12 mouse cellular contexts compared by ENCODE assay signal in the genomic region with DNA sequence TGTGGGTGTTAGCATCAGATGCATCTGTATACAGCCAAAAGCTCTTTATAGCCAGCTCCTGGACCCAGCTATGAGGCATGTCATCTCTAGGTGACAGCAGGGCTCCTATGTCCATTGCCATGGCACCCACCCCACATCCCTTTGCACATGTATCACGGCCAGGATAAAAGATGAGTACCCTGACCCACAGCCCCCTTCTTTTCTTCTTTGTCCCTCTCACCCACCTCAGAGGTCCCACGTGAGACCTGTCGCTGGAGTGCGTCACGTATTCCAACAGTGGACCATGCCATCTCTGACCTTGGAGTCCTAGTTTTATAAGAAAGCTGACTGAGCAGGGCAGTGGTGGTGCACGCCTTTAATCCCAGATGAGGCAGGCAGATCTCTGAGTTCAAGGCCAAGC.
"Had no signal": no experiment of that assay in that cellular context is flagged by ENCODE, and none has a peak within 500 bp of the region (broad histone marks: within the 10 kb centered on the region; RNA-seq: fewer than 3 reads in every experiment).

No protein-coding gene starts in this region.

- DNase-seq: retina, postnatal 1 day; right cerebral cortex, adult 18-20 months; right cerebral cortex, postnatal 14 days; right cerebral cortex, postnatal 25 days; right cerebral cortex, postnatal 4 days; spleen, adult 18-20 months; thymus, adult 18-20 months; thymus, adult 2 months; thymus, postnatal 14 days; thymus, postnatal 25 days; thymus, postnatal 36 days; thymus, postnatal 4 days had no signal
